Mouse (Mus musculus) neutrophil, adult 5-6 weeks (primary cell): ENCODE results near the gene Atg13. TPM values are rescaled to one million over a fixed set of nuclear protein-coding genes. Genes with fewer than 3 reads are reported as not detected.
"Not testable (repeated sequence)": the region's sequence is repeated elsewhere in the genome, so short reads cannot be mapped to it uniquely, and the experiment has no call there.

ENCODE experiments used
- ATAC-seq: fragments of 151-379, 151-347 bp; 2 replicates; pipeline ENCODE4 v1.8.0; 2017; ENCODE audit warnings: mild to moderate bottlenecking, moderate TSS enrichment; ENCODE audit not compliant: insufficient number of reproducible peaks, poor library complexity, low FRiP score, severe bottlenecking; ENCODE audit errors: extremely low read depth
- total RNA-seq: library from RNA; stranded (forward); fragments of 200-1000 nt; gene quantifications from 2 replicates; pipeline ENCODE4 v1.2.3, GENCODE M21; 2017

The Atg13 gene
- total RNA-seq = 12.7 and 17.2 TPM in 2 replicates

DNA sequence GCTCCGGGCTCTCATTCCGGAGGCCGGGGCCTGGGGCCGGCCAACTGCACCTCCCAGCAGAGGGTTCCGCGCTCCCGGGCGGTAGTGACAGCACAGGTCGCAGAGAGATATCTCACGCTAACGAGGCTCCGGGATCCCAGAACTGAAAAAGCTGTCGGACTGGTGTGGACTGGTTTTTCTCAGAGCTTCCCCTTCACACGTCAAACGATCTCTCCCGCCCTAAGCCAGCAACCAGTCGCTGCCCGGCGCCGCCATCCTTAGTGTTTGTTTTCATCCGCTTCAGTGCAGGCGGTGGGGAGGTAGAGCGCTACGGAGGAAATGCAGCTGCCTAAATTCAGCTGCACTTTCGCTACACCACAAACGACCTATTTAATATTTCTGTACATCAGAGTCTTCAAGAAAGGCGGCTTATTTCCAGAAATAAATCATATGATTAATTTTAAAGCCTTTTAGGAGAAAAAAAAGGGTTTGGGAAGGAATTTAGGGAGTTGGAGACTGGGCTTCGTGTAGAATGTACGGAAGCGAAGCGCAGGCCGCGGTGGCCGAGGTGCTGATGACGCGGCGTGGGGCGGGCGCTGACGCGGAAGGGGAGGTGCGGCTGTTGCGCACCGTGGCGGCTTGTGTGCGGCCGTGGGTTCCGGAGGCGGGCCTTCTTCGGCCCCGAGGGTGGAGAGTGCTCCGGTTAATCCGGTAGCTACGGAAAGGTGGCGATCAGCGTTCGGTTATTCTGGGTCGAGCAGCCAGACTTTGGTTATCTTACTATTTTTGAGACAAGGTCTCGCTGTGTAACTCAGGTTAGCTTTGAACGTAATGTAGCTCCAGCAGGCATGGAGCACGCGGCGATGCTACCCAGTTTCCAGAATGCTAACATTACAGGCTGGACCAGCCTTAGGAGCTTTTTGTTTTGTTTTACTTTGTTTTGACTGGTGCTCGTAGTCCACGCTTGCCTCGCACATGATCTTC is at the start of gene Atg13, which contains the start of gene Harbi1:
Gene Atg13 (minus strand): TSS at position 305 of the 963 bp plus-strand sequence.
Gene Harbi1 (plus strand): TSS at position 581 of the 963 bp plus-strand sequence.
- ATAC-seq = peak; percentile 89

DNA sequence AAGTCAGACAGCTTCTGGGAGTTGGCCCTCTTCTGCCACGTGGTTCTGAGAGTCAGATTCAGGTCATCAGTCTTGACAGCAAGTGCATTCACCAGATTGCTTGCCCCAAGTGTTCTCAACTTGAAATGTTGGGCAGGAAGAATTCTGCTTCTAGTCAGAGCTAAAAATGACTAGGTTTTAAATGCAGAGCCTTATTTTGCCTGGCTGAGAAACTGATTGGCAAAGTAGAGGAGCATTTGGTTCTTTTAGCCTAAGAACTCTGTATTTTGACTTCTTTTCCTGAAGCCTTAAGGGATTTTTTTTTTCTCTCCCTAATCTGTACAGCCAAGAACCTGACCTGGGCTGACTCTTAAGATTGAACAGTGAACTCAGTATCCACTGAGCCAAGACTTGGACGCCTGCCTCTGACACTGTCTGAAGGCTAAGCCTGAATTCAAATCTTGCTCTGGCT is 39.5 kb upstream of the Atg13 start:
- no peak for ATAC-seq

DNA sequence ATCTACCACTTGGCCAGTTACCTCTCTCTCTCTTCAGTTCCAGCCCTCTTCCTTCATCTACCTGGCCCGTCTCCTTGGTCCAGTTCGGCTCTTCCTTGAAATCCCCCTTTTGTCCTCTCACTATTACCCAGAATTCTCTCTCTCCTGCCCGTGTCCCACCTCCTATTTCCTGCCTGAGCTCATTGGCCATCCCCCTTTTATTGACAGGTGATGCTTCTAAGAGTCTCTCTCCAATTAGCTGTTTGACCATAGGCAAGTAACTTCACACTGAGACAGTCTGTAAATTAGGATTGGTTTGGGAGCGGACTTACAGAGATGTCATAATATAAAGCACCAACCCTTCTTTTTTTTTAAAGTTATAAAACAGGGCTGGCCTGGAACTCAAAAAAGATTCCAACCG is 34.3 kb upstream of the Atg13 start:
- no peak for ATAC-seq

DNA sequence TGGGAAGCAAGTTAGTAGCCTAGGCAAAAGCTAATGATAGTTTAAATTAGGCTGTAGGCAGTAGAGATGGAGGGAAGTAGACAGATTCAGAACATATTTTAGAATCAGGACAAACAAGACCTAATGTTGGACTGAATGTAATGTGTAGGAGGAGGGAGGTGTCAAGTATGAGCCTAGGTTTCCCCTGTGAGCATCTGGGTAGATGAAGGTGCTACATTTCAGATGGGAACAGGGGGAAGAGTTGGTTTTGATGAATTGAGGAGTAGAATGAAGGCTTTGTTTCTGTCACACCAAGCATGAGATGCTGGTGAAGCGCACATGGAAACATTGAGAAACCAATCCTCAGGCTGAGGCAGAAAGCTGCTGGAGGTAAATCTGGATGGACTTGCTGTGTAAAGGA is 29.2 kb upstream of the Atg13 start:
- no peak for ATAC-seq

DNA sequence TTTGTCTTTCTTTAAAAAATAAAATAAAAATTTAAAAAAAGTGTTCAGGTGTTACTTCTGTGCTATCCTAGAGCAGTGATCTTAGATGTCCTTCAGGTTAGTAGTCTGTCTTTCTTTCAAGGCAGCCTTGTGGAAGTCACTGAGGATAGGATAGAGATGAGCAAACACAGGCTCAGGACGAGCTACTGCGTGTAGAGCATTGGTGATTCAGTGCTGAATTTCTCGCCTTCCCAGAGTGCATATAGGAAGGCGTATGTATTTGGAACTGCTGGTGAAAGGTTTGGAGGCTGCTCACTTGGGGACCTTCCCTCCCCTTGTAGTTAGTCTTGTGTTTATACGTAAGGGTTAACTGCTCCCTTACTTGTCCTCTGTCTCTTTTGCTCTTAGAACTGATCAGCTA is 24.8 kb upstream of the Atg13 start:
- no peak for ATAC-seq

DNA sequence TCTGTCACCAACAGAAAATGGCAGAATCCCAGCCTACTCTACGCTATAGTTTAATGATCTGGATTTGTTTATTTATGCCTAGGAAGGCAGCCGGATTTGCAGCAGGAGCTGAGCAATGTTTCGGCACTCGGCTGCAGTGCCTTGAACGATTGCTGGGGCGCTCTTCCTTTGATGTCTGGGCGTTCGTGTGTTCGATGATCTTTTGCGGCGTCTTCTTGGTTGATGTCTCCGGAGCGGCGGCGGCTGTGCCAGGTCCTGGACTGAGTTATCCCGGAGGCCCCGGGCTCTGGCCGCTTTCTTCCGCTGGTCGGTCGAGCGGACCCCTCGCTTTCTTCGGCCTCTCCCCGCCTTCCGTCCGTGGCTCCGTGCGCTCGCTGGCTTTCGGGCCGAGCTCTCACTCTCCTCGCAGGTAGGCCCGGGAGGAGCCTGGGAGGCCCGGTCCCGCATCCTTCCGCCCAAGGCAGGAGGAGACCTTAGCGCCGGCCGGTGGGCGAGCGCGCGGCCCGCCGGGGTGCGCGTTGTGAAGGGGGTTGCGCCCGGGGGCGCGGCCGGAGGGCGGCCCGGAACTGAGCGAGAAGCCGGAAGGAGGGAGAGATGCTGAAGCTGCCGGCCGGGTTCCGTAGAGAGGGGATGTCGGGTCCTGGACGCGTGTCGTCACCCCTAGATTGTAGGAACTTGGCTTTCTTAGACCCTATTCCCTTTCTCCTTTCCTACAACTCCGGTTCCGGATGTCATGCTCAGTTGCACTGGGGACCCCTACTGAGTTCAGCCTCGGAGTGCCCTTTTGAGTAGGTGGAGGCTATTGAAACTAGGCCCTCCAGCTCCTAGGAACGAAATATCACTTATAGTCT is 19.8 kb upstream of the Atg13 start, which contains the start of gene Ambra1:
Gene Ambra1 (plus strand): TSS at position 164 of the 851 bp plus-strand sequence.
- ATAC-seq = peak; percentile 98

DNA sequence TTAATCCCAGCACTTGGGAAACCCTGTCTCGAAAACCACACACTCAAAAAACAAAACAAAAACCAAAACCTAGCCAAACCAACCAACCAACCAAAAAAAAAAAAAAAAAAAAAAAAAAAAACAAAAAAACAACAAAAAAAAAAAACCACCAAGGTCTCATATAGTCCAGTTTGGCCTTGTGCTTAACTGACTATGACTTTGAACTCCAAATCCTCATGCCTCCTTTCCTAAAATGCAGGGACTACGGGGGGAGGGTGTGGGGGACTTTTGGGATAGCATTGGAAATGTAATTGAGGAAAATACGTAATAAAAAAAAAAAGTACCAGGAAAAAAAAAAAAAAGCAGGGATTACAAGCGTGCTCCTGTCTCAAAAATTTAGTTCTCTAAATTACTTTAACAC is 19.2 kb upstream of the Atg13 start:
- ATAC-seq = no peak

DNA sequence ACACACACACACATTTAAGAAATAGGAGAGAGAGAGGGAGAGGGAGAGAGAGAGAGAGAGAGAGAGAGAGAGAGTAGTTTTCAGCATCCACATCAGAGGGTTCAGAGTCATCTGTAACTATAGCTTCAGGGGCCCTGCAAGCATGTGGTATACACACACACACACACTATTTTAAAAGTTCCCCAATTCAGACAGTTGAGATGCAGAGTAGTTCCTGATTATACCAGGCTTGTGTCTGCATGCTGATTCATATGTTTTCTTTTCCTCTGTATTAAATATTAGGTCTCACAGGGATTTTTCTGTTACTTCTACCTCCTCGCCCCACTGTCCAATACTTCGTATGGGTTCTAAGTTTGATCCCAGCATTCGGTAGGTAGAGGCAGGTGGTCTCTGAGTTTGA is 16.6 kb upstream of the Atg13 start:
- no peak for ATAC-seq

DNA sequence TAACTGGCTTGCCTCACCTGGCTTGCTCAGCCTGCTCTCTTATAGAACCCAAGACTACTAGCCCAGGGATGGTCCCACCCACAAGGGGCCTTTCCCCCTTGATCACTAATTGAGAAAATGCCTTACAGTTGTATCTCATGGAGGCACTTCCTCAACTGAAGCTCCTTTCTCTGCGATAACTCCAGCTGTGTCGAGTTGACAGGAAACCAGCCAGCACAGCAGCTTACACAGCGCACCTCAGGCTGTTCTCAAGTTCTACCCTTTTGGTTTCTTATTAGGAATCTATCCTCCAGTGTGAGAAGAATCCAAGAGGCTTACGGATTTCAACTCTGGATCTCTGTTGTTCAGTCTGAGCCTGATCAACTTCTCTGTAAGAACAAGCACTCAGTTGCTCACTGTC is 15.1 kb upstream of the Atg13 start:
- not testable (repeated sequence) for ATAC-seq

DNA sequence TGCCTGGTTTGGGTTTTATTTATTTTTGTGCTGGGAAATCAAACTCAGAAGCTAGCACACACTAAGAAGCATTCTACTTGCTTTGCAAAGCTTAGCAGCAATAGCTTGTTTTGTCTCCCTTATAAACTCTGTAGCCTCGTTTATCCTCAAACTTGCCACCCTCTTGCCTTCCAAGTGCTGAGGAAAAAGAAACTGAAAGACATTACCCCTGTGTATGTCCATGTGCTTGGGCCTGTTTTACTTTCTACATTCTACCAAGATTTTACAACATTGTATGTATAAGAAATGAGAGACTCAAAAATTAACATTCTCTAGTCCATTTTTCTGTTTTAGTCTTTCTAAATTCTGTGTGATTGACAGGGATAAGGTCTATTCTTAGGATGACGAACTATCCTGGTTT is 14.3 kb upstream of the Atg13 start:
- no peak for ATAC-seq

DNA sequence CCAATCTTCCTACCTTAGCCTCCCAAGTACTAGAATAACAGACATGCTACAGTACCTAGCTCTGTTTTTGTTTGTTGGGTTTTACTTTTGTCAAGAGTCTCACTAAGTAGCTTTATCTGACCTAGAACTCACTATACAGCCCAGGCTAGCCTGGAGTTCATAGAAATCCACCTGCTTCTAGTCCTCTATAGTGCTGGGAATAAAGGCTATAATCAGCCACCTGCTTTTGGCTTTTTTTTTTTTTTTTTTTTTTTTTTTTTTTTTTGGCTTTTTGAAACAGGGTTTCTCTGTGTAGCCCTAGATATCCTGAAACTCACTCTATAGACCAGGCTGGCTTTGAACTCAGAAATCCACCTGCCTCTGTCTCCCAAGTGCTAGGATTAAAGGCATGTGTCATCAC is 13.6 kb upstream of the Atg13 start:
- no peak for ATAC-seq

DNA sequence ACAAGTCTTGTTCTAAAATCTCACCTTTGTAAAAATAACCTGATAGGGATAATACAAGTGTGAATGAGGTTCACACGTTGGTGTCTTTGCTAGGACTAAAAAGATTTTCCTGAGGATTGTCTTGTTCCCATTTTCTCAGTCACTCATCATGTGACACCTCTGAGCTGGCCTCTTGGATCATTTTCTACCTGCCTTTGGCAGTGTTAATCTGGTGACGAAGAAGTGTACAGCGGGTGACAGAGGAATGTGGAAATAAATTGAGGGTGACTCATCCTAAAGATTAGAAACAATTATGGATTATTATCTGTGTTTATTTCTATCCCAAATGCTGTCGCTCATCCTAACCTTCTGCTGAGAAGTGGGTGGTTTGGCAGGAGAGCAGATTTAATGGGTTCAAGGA is 13.0 kb upstream of the Atg13 start:
- ATAC-seq = no peak

DNA sequence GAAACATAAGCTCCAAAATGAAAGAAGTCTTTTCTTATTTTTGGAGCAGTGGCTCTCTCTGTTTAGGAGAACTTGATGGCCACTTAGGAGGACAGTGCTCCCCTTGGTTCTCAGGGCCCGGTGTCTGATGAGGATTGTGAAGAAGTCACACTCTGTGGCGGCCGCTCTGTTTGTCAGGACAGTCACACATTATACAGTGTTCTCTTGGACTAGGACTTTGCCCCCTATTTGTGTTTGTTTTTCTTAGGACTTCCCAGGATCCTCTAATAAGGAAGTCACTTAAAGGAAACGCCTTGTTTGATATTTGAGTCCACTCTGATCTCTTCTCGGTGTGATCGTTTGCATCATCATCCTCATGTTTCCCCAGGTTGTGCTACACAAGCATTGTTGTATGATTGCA is 7.9 kb upstream of the Atg13 start:
- ATAC-seq = no peak

DNA sequence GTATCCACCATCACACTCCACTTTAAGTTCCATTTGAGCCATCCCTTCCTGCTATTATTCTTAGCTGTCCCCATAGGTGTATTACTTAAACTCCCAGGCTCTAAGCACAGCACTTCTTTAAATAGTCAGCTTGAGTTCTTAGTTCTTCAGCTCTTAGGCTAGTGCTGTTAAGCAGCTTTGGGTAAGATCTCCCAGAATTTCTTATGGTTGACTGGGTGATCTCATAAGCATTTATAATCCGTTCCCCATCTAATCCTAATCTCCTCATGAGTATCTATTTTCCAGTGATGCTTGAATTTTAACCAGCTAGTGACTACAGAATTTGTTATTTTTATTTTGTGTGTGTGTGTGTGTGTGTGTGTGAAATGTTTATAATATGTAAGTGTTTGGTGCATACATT is 4.5 kb upstream of the Atg13 start:
- no peak for ATAC-seq

DNA sequence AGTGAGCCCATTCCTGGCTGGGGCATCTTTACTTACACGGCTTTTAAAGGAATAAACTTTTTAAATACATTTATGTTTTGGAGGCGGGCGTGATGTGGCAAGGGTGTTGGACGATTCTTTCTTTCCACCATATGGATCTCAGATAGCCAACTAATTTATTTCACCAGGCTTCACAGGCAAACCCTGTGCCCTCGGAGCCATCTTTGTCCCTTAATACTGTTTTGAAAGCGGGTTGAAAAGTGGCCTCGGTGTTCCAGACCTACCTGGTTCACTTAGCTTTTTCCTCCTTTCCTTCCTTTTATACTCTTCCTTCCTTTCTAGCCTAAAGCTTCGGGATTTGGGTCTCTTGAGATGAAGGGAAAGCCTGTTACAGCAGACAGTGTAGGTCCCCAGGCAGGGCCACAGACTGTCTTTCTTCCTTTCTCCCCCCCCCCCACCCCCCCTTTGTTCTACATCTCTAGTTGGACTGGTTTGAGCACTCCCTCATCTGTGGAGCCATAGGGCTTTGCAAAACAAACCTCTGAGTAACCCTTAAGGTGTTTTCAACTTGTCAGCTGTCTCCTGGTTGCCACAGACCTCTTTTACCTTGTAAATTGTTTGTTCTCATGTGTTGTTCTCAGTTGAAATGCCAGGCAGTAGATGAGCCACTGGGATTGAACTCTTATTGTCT is 1.0 kb upstream of the Atg13 start:
- ATAC-seq = no peak

DNA sequence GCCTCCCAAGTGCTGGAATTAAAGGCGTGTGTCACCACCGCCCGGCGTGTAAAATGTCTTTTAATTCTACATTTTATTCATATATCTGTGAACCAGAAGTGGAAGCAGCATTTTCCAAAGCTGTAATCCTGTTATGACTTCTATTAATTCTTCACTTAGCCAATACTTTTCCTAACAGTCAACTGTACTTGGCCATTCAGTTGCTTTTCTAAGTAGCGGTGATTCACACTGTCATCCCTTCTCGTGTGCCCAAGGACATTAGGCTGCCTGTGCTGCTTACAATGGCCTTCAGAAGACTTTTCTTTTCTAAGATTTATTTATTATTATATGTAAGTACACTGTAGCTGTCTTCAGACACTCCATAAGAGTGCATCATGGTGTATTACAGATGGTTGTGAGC is 2.0 kb downstream of the Atg13 start:
- no peak for ATAC-seq

DNA sequence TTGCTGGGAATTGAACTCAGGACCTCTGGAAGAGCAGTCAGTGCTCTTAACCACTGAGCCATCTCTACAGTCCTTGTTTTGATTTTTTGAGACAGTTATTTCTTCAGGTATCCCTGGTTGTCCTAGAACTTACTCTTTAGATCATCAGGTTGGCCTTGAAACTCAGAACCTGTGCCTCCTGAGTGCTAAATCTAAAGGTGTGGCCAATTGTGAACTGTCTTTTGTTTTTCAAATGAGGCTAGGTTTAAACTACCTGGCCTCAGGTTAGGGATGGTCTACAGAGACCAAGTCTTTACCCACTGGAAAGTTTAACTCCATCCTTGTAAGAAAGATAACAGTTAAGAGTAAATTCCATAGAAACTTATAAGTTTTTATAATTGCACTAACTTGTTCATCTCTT is 3.9 kb downstream of the Atg13 start:
- no peak for ATAC-seq

DNA sequence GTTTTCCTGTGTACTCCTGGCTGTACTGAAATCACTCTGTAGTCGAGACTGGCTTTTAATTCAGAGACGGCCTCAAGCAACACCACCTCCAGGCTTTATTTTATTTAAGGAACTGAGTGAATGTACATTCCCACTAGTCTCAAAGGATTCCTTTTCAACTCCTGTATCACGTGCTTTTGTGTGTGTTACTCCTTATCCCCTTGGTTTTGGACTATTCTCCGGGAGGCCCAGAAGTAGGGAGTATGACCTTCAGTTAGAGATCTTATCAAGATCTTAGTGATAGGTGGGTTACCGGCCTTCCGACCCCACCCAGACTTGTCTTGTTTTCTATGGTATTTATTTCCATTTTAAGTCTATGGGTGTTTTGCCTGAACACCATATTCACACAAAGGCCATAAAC is 4.6 kb downstream of the Atg13 start:
- no peak for ATAC-seq

DNA sequence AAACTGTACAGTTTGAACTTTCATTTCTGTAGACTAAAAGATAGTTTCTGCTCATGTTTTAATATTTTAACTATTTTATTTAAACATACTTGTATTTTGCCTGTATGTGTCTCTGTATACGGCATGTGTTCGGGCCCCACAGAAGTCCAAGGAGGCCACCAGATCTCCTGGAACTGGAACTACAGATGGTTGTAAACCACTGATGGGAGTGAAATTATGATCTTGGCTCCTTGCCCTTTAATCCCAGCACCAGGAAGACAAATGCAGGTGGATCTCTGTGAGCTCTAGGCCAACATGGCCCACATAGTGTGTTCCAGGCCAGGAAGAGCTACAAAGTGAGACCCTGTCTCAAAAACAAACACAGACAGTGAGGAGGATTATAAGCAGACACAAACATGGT is 9.0 kb downstream of the Atg13 start:
- ATAC-seq = no peak
